Mouse (Mus musculus) CH12.LX (cell line): ENCODE results near the gene Bri3.
A peak's percentile ranks its signal among the peaks of the same experiment; 100 is the strongest.

Experiments used
- CTCF ChIP-seq, 2 experiments: IDR thresholded peaks in 1 of 2; conservative IDR thresholded peaks in 1 of 2; 2 replicates each; pipeline ENCODE4 v1.5.1; 2011 to 2012; ENCODE audit warnings: low read depth in 2 of 2, low read length in 2 of 2, improper control_type of control experiment in 1 of 2, inconsistent platforms in 1 of 2, mild to moderate bottlenecking in 1 of 2, moderate library complexity in 1 of 2
- POLR2A ChIP-seq: IDR thresholded peaks from 2 replicates; pipeline ENCODE4 v1.6.1; 2011; ENCODE audit warnings: low read depth, mild to moderate bottlenecking, improper control_type of control experiment, low read length
- RAD21 ChIP-seq: IDR thresholded peaks from 2 replicates; pipeline ENCODE4 v1.6.1; 2011; ENCODE audit warnings: low read depth, mild to moderate bottlenecking, low read length, improper control_type of control experiment, moderate library complexity

DNA sequence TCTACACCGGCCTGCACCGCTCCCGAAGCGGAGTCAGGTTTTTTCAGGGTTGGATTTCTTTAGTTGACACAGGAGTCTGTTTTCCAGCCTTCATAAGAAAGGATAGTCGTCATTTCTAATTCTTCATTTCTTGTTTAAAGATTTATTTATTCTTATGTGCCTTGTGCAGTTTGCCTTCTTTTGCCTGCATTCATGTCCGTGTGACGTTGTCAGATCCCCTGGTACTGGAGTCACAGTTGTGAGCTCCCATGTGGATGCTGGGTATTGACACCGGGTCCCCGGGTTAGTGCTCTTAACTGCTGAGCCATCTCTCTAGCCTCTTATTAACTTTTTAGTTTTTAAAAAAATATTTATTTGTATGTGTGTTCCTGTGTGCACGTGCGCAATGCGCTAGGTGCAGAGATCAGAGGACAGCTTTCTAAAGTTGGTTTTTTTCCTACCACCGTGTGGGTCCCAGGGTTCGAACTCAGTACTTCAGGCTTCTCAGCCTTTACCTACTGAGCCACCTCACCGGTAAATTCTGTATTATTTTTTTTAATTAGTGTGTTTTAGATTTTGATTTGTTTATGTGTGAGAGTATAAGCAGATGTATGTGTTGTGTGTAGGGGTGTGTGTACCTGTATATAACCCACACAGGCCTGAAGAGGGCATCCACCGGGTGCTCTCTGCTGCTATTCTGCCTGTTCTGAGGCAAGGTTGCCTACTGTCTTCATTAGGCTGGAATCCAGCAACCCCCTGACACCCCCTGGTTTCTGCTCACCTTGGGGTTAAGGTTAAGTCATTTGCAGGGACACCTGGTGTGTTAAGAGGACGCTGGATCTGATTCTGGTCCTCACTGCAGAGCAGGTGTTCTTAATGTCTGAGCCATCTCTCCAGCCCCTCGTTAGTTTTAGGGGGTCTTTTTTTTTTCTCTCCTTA, 20.1 kb upstream of the Bri3 start:
- TF ChIP-seq CTCF (conservative IDR thresholded peaks at IDR 0.05 in 1 of 2, IDR thresholded peaks at IDR 0.05 in 1 of 2; ENCODE audit: low read depth in 2 of 2, low read length in 2 of 2): peak in 1 of 2 experiments; percentile 37; a peak in 2 of 4 replicates
- TF ChIP-seq POLR2A: no peak
- peak; percentile 3 for TF ChIP-seq RAD21
